Mouse (Mus musculus): Measurements from ENCODE around the gene St3gal6.

- TF ChIP-seq POLR2A (IDR thresholded peaks at IDR 0.05; ENCODE audit: low read depth, low read length) = no peak
- no peak for TF ChIP-seq USF2 (conservative IDR thresholded peaks at IDR 0.05; ENCODE audit: low read depth, low read length)
- TF ChIP-seq TBP (conservative IDR thresholded peaks at IDR 0.05; ENCODE audit: low read depth, low read length) = no peak
- TF ChIP-seq BHLHE40 (IDR thresholded peaks at IDR 0.05; ENCODE audit: low read depth, low read length) = no peak
- no peak for TF ChIP-seq EP300 (IDR thresholded peaks at IDR 0.05; ENCODE audit: low read length)
- TF ChIP-seq TCF12 (IDR thresholded peaks at IDR 0.05; ENCODE audit: low read depth, low read length) = no peak
- TF ChIP-seq ZC3H11A (IDR thresholded peaks at IDR 0.05; ENCODE audit: low read depth, low read length) = no peak
- no peak for TF ChIP-seq CTCF (conservative IDR thresholded peaks at IDR 0.05 in 1 of 2, IDR thresholded peaks at IDR 0.05 in 1 of 2; ENCODE audit: low read depth in 2 of 2, low read length in 2 of 2)
Observed at GRCm38 (mm10) chr16:58453820-58454219, 70.2 kb downstream of the St3gal6 start.

All from CH12.LX (cell line).